Mouse (Mus musculus): Measurements from ENCODE around the gene Cplx1. TPM values are rescaled to one million over a fixed set of nuclear protein-coding genes. Genes with fewer than 3 reads are reported as not detected.

Gene Cplx1
- polyA plus RNA-seq, 1 experiment from 2014 or later: 0.64 TPM

- H3K9me3 ChIP-seq: no peaks in the 10 kb centered on the region
- 77% methylated on average over 5 of the region's 5 CpGs for WGBS
- no peak overlapping the region for H3K4me3 ChIP-seq
- no peaks in the 10 kb centered on the region for H3K36me3 ChIP-seq
- no peak overlapping the region for H3K27ac ChIP-seq
- no peak for DNase-seq (ENCODE audit: low spot score)
- H3K27me3 ChIP-seq (ENCODE audit: insufficient read depth, poor library complexity, severe bottlenecking): peaks cover 46% of the 10 kb centered on the region
- peaks cover 9% of the 10 kb centered on the region for H3K4me1 ChIP-seq
Observed at GRCm38 (mm10) chr5:108547636-108548035, 2.2 kb downstream of the Cplx1 start.

GRCm38 (mm10) chr5:108543516-108544291 lies 6.1 kb downstream of the Cplx1 start:
- peaks cover 10% of the 10 kb centered on the region; the same call in 1 of the 2 replicates for H3K27me3 ChIP-seq (ENCODE audit: insufficient read depth, poor library complexity, severe bottlenecking)
- H3K36me3 ChIP-seq: no peaks in the 10 kb centered on the region
- H3K9me3 ChIP-seq: no peaks in the 10 kb centered on the region
- WGBS: 53% methylated on average over 7 of the region's 7 CpGs
- H3K4me1 ChIP-seq: no peaks in the 10 kb centered on the region
- DNase-seq (ENCODE audit: low spot score): no peak
- H3K27ac ChIP-seq: no peak overlapping the region
- no peak overlapping the region for H3K4me3 ChIP-seq

- no peaks in the 10 kb centered on the region for H3K36me3 ChIP-seq
- no peak for DNase-seq (ENCODE audit: low spot score)
- no peak overlapping the region for H3K4me3 ChIP-seq
- no peak overlapping the region for H3K27ac ChIP-seq
- H3K4me1 ChIP-seq: no peaks in the 10 kb centered on the region
- H3K9me3 ChIP-seq: peaks cover 12% of the 10 kb centered on the region; the same call in 1 of the 2 replicates
- WGBS: 88% methylated on average over 2 of the region's 2 CpGs
- H3K27me3 ChIP-seq (ENCODE audit: insufficient read depth, poor library complexity, severe bottlenecking): no peaks in the 10 kb centered on the region
Observed at GRCm38 (mm10) chr5:108534188-108534587, 15.6 kb downstream of the Cplx1 start.

- Histone ChIP-seq H3K9me3 (no peaks in the 10 kb centered on the region), H3K27ac (no peak overlapping the region), H3K36me3 (no peaks in the 10 kb centered on the region), H3K4me1 (no peaks in the 10 kb centered on the region), H3K4me3 (no peak overlapping the region), H3K27me3 (ENCODE audit: insufficient read depth, poor library complexity, severe bottlenecking) (no peaks in the 10 kb centered on the region)
- DNase-seq (ENCODE audit: low spot score): no peak
- whole genome bisulfite sequencing: 78% methylated on average over 3 of the region's 3 CpGs
Observed at GRCm38 (mm10) chr5:108522597-108522996, 27.2 kb downstream of the Cplx1 start.

- Histone ChIP-seq H3K9me3 (no peaks in the 10 kb centered on the region), H3K36me3 (no peaks in the 10 kb centered on the region), H3K27me3 (ENCODE audit: insufficient read depth, poor library complexity, severe bottlenecking) (no peaks in the 10 kb centered on the region), H3K4me1 (no peaks in the 10 kb centered on the region), H3K27ac (no peak overlapping the region), H3K4me3 (no peak overlapping the region)
- 77% methylated on average over 3 of the region's 3 CpGs for WGBS
- peak; percentile 42 for DNase-seq (ENCODE audit: low spot score)
Observed at GRCm38 (mm10) chr5:108521896-108522295, 27.9 kb downstream of the Cplx1 start.

GRCm38 (mm10) chr5:108521016-108521415 lies 28.8 kb downstream of the Cplx1 start:
- Histone ChIP-seq H3K4me1 (no peaks in the 10 kb centered on the region), H3K27me3 (ENCODE audit: insufficient read depth, poor library complexity, severe bottlenecking) (no peaks in the 10 kb centered on the region), H3K9me3 (no peaks in the 10 kb centered on the region), H3K4me3 (no peak overlapping the region), H3K36me3 (no peaks in the 10 kb centered on the region), H3K27ac (no peak overlapping the region)
- 56% methylated on average over 2 of the region's 2 CpGs for WGBS
- DNase-seq (ENCODE audit: low spot score): no peak

- 74% methylated on average over 7 of the region's 7 CpGs for WGBS
- H3K27ac ChIP-seq: no peak overlapping the region
Observed at GRCm38 (mm10) chr5:108520153-108520552, 29.7 kb downstream of the Cplx1 start.

GRCm38 (mm10) chr5:108518951-108519350 lies 30.9 kb downstream of the Cplx1 start:
- peak; percentile 33 for DNase-seq (ENCODE audit: low spot score)
- Histone ChIP-seq H3K27me3 (ENCODE audit: insufficient read depth, poor library complexity, severe bottlenecking) (no peaks in the 10 kb centered on the region), H3K27ac (no peak overlapping the region), H3K4me3 (no peak overlapping the region), H3K36me3 (no peaks in the 10 kb centered on the region), H3K9me3 (no peaks in the 10 kb centered on the region), H3K4me1 (no peaks in the 10 kb centered on the region)
- 77% methylated on average over 5 of the region's 5 CpGs for WGBS

More at GRCm38 (mm10) chr5:108520153-108520552, 29.7 kb downstream of the Cplx1 start:
- H3K4me1 ChIP-seq: no peaks in the 10 kb centered on the region
- H3K36me3 ChIP-seq: no peaks in the 10 kb centered on the region
- no peaks in the 10 kb centered on the region for H3K9me3 ChIP-seq
- no peak for DNase-seq (ENCODE audit: low spot score)
- no peaks in the 10 kb centered on the region for H3K27me3 ChIP-seq (ENCODE audit: insufficient read depth, poor library complexity, severe bottlenecking)
- H3K4me3 ChIP-seq: no peak overlapping the region

- Histone ChIP-seq H3K27ac (no peak overlapping the region), H3K36me3 (no peaks in the 10 kb centered on the region), H3K4me3 (no peak overlapping the region), H3K4me1 (no peaks in the 10 kb centered on the region), H3K9me3 (no peaks in the 10 kb centered on the region), H3K27me3 (ENCODE audit: insufficient read depth, poor library complexity, severe bottlenecking) (no peaks in the 10 kb centered on the region)
- peak; percentile 61 for DNase-seq (ENCODE audit: low spot score)
- WGBS: 75% methylated on average over 9 of the region's 9 CpGs
Observed at GRCm38 (mm10) chr5:108518106-108518885, 31.5 kb downstream of the Cplx1 start.

GRCm38 (mm10) chr5:108516655-108517054 lies 33.2 kb downstream of the Cplx1 start:
- no peak for DNase-seq (ENCODE audit: low spot score)
- H3K36me3 ChIP-seq: no peaks in the 10 kb centered on the region
- WGBS: 79% methylated on average over 3 of the region's 3 CpGs

GRCm38 (mm10) chr5:108515581-108516361 lies 34.1 kb downstream of the Cplx1 start:
- Histone ChIP-seq H3K4me1 (no peaks in the 10 kb centered on the region), H3K27ac (no peak overlapping the region), H3K9me3 (no peaks in the 10 kb centered on the region), H3K36me3 (no peaks in the 10 kb centered on the region), H3K27me3 (ENCODE audit: insufficient read depth, poor library complexity, severe bottlenecking) (no peaks in the 10 kb centered on the region), H3K4me3 (no peak overlapping the region)
- WGBS: 66% methylated on average over 6 of the region's 6 CpGs
- DNase-seq (ENCODE audit: low spot score): peak; percentile 22

More at GRCm38 (mm10) chr5:108516655-108517054, 33.2 kb downstream of the Cplx1 start:
- no peaks in the 10 kb centered on the region for H3K4me1 ChIP-seq
- H3K4me3 ChIP-seq: no peak overlapping the region
- no peak overlapping the region for H3K27ac ChIP-seq
- no peaks in the 10 kb centered on the region for H3K9me3 ChIP-seq
- H3K27me3 ChIP-seq (ENCODE audit: insufficient read depth, poor library complexity, severe bottlenecking): no peaks in the 10 kb centered on the region

GRCm38 (mm10) chr5:108502286-108502685 lies 47.5 kb downstream of the Cplx1 start:
- no peak for DNase-seq (ENCODE audit: low spot score)
- Histone ChIP-seq H3K27ac (no peak overlapping the region), H3K27me3 (ENCODE audit: insufficient read depth, poor library complexity, severe bottlenecking) (no peaks in the 10 kb centered on the region), H3K4me1 (no peaks in the 10 kb centered on the region), H3K4me3 (no peak overlapping the region), H3K9me3 (no peaks in the 10 kb centered on the region), H3K36me3 (peaks cover 83% of the 10 kb centered on the region)
- 90% methylated on average over 18 of the region's 18 CpGs for WGBS
